Mouse (Mus musculus): Measurements from ENCODE around the gene Atm. TPM values are rescaled to one million over a fixed set of nuclear protein-coding genes. Genes with fewer than 3 reads are reported as not detected.

The Atm gene
- 16.1 and 19.5 TPM in 2 replicates for polyA plus RNA-seq (2015; fragmentation: Nextera tagmentation; extraction: Ambion mirVana)

- Histone ChIP-seq H3K9me3 (replicated peaks) (no peaks in the 10 kb centered on the region), H3K27me3 (no peaks in the 10 kb centered on the region), H3K36me3 (ENCODE audit: poor library complexity, severe bottlenecking) (0 out of 2 replicates have a peak, but pooled peaks cover 5% of the 10 kb centered on the region), H3K27ac (peak within 1 kb of the TSS; percentile 92), H3K4me3 (peak within 1 kb of the TSS; percentile 93), H3K9ac (peak within 1 kb of the TSS; percentile 94), H3K4me2 (peak within 1 kb of the TSS; percentile 95), H3K4me1 (peaks cover 32% of the 10 kb centered on the region)
- ATAC-seq = peak; percentile 99
- under 1% methylated on average over 69 of the region's 69 CpGs for WGBS
Observed at GRCm38 (mm10) chr9:53536558-53537320, at the start of gene Atm, which contains the start of gene Npat. Gene Atm (minus strand): TSS chr9:53536740. Gene Npat (plus strand): TSS chr9:53537047.

GRCm38 (mm10) chr9:53581870-53582269 is 45.3 kb upstream of the Atm start:
- Histone ChIP-seq H3K27ac (no peak overlapping the region), H3K4me2 (no peak overlapping the region), H3K27me3 (no peaks in the 10 kb centered on the region), H3K4me3 (no peak overlapping the region), H3K36me3 (ENCODE audit: poor library complexity, severe bottlenecking) (peaks cover 82% of the 10 kb centered on the region), H3K9me3 (replicated peaks) (no peaks in the 10 kb centered on the region), H3K9ac (no peak overlapping the region), H3K4me1 (no peaks in the 10 kb centered on the region)
- no peak for ATAC-seq
- WGBS = 84% methylated on average over 4 of the region's 4 CpGs

- no peaks in the 10 kb centered on the region for H3K9me3 ChIP-seq (replicated peaks)
- ATAC-seq = no peak
- no peak overlapping the region for H3K9ac ChIP-seq
- H3K4me3 ChIP-seq = no peak overlapping the region
- no peak overlapping the region for H3K27ac ChIP-seq
- H3K27me3 ChIP-seq = no peaks in the 10 kb centered on the region
- no peaks in the 10 kb centered on the region for H3K4me1 ChIP-seq
- peaks cover 62% of the 10 kb centered on the region for H3K36me3 ChIP-seq (ENCODE audit: poor library complexity, severe bottlenecking)
- H3K4me2 ChIP-seq = no peak overlapping the region
- WGBS = 87% methylated on average over 5 of the region's 5 CpGs
Observed at GRCm38 (mm10) chr9:53575721-53576120, 39.2 kb upstream of the Atm start.

- no peak for ATAC-seq
- H3K9me3 ChIP-seq (replicated peaks) = no peaks in the 10 kb centered on the region
- no peak overlapping the region for H3K9ac ChIP-seq
- H3K4me2 ChIP-seq = no peak overlapping the region
- 94% methylated on average over 7 of the region's 7 CpGs for WGBS
- no peak overlapping the region for H3K27ac ChIP-seq
- no peaks in the 10 kb centered on the region for H3K27me3 ChIP-seq
- no peak overlapping the region for H3K4me3 ChIP-seq
- no peaks in the 10 kb centered on the region for H3K4me1 ChIP-seq
- peaks cover 57% of the 10 kb centered on the region for H3K36me3 ChIP-seq (ENCODE audit: poor library complexity, severe bottlenecking)
Observed at GRCm38 (mm10) chr9:53572516-53573307, 36.2 kb upstream of the Atm start.

- no peak for ATAC-seq
- Histone ChIP-seq H3K36me3 (ENCODE audit: poor library complexity, severe bottlenecking) (peaks cover 66% of the 10 kb centered on the region), H3K4me2 (no peak overlapping the region), H3K27me3 (no peaks in the 10 kb centered on the region), H3K4me3 (no peak overlapping the region), H3K27ac (no peak overlapping the region), H3K9ac (no peak overlapping the region), H3K4me1 (no peaks in the 10 kb centered on the region), H3K9me3 (replicated peaks) (no peaks in the 10 kb centered on the region)
- WGBS = 83% methylated on average over 6 of the region's 6 CpGs
Observed at GRCm38 (mm10) chr9:53570662-53571061, 34.1 kb upstream of the Atm start.

GRCm38 (mm10) chr9:53537336-53537965 is 911 bp upstream of the Atm start:
- Histone ChIP-seq H3K9me3 (replicated peaks) (no peaks in the 10 kb centered on the region), H3K4me2 (peak overlapping the region; percentile 95), H3K4me1 (peaks cover 32% of the 10 kb centered on the region), H3K36me3 (ENCODE audit: poor library complexity, severe bottlenecking) (0 out of 2 replicates have a peak, but pooled peaks cover 5% of the 10 kb centered on the region), H3K27me3 (no peaks in the 10 kb centered on the region), H3K27ac (peak overlapping the region; percentile 92), H3K9ac (peak overlapping the region; percentile 94), H3K4me3 (peak overlapping the region; percentile 93)
- under 1% methylated on average over 31 of the region's 34 CpGs for WGBS
- no peak for ATAC-seq

GRCm38 (mm10) chr9:53535416-53536320 is 872 bp downstream of the Atm start:
- peak overlapping the region; percentile 75 for H3K9ac ChIP-seq
- H3K9me3 ChIP-seq (replicated peaks) = no peaks in the 10 kb centered on the region
- peak overlapping the region; percentile 93 for H3K4me3 ChIP-seq
- peak overlapping the region; percentile 88 for H3K4me2 ChIP-seq
- ATAC-seq = no peak
- no peaks in the 10 kb centered on the region for H3K27me3 ChIP-seq
- peaks cover 32% of the 10 kb centered on the region for H3K4me1 ChIP-seq
- 19% methylated on average over 17 of the region's 17 CpGs for WGBS
- peak overlapping the region; percentile 80 for H3K27ac ChIP-seq
- peaks cover 14% of the 10 kb centered on the region for H3K36me3 ChIP-seq (ENCODE audit: poor library complexity, severe bottlenecking)

GRCm38 (mm10) chr9:53517373-53518009 is 19.0 kb downstream of the Atm start:
- WGBS = 84% methylated on average over 9 of the region's 9 CpGs
- no peaks in the 10 kb centered on the region for H3K9me3 ChIP-seq (replicated peaks)

GRCm38 (mm10) chr9:53514091-53514490 is 22.4 kb downstream of the Atm start:
- no peak for ATAC-seq
- Histone ChIP-seq H3K27me3 (no peaks in the 10 kb centered on the region), H3K27ac (no peak overlapping the region), H3K4me3 (no peak overlapping the region), H3K4me1 (no peaks in the 10 kb centered on the region), H3K36me3 (ENCODE audit: poor library complexity, severe bottlenecking) (peaks cover 37% of the 10 kb centered on the region), H3K4me2 (no peak overlapping the region), H3K9ac (no peak overlapping the region), H3K9me3 (replicated peaks) (no peaks in the 10 kb centered on the region)

More at GRCm38 (mm10) chr9:53517373-53518009, 19.0 kb downstream of the Atm start:
- no peak overlapping the region for H3K4me3 ChIP-seq
- no peak for ATAC-seq
- H3K4me2 ChIP-seq = no peak overlapping the region
- H3K27ac ChIP-seq = no peak overlapping the region
- H3K4me1 ChIP-seq = no peaks in the 10 kb centered on the region
- H3K9ac ChIP-seq = no peak overlapping the region
- H3K36me3 ChIP-seq (ENCODE audit: poor library complexity, severe bottlenecking) = peaks cover 27% of the 10 kb centered on the region
- no peaks in the 10 kb centered on the region for H3K27me3 ChIP-seq

- peaks cover 49% of the 10 kb centered on the region for H3K36me3 ChIP-seq (ENCODE audit: poor library complexity, severe bottlenecking)
- no peak overlapping the region for H3K27ac ChIP-seq
- no peak overlapping the region for H3K9ac ChIP-seq
- WGBS = 94% methylated on average over 7 of the region's 7 CpGs
- no peaks in the 10 kb centered on the region for H3K9me3 ChIP-seq (replicated peaks)
- no peaks in the 10 kb centered on the region for H3K27me3 ChIP-seq
- ATAC-seq = no peak
- H3K4me2 ChIP-seq = no peak overlapping the region
- no peak overlapping the region for H3K4me3 ChIP-seq
- H3K4me1 ChIP-seq = no peaks in the 10 kb centered on the region
Observed at GRCm38 (mm10) chr9:53508053-53508452, 28.5 kb downstream of the Atm start.

- Histone ChIP-seq H3K4me3 (no peak overlapping the region), H3K4me1 (no peaks in the 10 kb centered on the region), H3K36me3 (ENCODE audit: poor library complexity, severe bottlenecking) (peaks cover 49% of the 10 kb centered on the region), H3K9me3 (replicated peaks) (no peaks in the 10 kb centered on the region), H3K27ac (no peak overlapping the region), H3K27me3 (no peaks in the 10 kb centered on the region), H3K9ac (no peak overlapping the region), H3K4me2 (no peak overlapping the region)
- no peak for ATAC-seq
Observed at GRCm38 (mm10) chr9:53485886-53486285, 50.7 kb downstream of the Atm start.
